Mouse (Mus musculus) kidney, postnatal 10 days (tissue): ENCODE measurements around the gene Zc3h8.

ENCODE experiments used
- DNase-seq: peaks from one replicate; pipeline ENCODE4 v3.0.0; 2021; ENCODE audit warnings: mixed read lengths

The Zc3h8 gene

DNA sequence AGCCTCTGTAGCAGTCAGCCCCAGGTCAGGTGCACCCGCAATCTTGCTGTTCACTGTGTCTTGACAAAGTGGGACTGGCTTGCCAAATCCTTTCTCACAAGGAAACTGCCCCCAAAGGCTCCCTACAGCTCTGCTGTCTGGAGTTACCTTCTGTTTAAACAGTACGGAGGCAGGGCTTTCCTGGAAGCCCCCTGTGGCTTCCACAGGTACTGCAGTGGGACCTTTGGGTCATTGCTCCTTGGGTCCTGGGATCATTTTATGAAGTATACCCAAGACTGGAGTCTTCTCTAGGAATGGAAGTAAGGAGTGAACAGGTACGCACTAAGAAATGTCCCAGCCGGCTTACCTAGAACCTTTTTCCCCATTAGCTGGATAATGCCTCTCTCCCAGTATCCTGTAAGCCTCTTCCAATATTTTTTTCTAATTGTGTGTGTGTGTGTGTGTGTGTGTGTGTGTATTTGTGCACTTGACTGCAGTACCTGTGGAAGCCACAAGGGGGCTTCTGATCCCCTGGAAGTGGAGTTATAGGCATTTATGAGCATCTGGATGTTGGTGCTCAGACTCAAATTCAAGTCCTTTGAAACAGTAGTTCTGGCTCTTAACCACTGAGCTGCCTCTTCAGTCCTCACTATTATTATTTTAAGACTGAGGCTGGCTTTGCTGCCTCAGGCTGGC is 53.1 kb downstream of the Zc3h8 start:
- no peak for DNase-seq

DNA sequence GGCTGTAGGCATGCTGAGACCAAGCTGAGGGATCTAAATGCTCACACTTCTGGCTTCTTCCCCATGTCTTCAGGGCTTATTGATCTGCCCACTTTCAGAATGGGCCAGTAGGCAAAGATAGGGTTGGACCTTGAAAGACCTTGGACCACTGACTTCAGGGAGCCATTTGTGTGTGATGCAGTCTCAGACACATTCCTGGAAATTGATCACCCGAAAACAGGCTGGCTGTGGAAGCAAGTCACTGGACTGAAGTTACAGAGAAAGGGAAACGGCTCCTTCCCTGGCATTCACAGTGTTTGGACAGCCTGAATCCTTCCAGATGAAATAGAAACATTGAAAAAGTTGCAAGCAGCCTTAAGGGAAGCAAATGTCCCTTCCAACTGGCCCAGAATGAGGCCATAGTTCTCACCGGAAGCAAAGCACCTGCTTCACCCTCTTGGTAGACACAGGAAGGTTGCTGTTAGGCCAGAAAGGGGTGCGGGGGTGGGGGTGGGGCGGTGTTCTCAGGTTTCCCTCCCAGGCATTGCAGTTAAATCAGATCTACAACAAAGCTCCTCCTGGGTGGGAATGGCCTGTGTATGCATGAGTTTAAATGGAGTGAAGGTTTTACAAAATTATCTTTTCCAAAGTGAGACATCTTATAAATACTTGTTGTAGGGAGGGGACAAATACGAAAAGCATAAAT is 55.9 kb downstream of the Zc3h8 start:
- peak; percentile 29 for DNase-seq

DNA sequence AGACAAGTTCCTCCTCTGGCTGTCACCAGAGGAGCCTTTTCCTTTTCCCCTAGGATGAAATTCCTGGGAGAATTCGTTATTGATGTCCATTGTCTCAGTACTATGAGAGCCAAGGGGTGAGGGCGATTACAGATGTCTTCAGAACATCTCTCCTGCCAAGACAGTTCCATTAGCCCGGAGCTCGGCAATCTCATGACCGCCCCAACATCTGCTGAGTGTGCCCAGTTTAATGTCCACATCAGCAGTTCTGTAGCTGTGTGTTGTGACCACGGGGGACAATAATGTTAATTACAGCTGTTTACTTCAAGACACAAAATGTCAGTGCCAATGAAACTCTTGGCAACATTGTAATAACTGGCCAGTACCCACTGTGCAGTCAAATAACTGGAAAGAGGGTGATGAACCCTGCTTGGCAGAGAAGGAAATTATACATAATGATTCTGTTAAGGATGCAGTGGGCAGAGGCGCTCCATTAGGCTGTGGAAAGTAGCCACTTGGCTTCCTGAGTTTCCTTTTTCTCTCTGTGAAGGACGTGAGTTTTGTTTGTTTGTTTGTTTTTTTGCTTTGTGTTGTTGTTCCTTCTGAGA is 58.6 kb downstream of the Zc3h8 start:
- no peak for DNase-seq

DNA sequence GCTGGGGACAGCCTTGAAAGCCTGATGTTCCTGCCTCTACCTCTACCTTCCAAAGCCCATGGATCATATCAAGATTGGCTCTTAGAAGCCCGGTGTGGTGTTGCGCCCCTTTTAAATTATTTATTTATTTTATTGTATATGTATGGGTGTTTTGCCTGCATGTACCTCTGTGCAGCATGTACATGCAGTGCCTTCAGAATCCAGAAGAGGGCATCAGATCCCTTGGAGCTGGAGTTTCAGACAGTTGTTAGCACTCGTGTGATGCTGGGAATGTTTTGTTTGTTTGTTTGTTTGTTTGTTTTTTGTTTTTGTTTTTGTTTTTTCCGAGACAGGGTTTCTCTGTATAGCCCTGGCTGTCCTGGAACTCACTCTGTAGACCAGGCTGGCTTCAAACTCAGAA is 62.6 kb downstream of the Zc3h8 start:
- no peak for DNase-seq
